Mouse (Mus musculus) left cerebral cortex, adult 9 months (tissue): Measurements from ENCODE around the gene Taok2.

Experiments used
- DNase-seq, 2 experiments: peaks; one replicate each; pipeline ENCODE4 v3.0.0; 2022; ENCODE audit warnings: low spot score in 2 of 2

Taok2 gene

GRCm38 (mm10) chr7:126825952-126826351, 58.6 kb downstream of the Taok2 start:
- no peak for DNase-seq

GRCm38 (mm10) chr7:126825403-126825802, 59.1 kb downstream of the Taok2 start:
- no peak for DNase-seq

GRCm38 (mm10) chr7:126823940-126824339, 60.6 kb downstream of the Taok2 start:
- no peak for DNase-seq

- peak in 1 of 2 experiments; percentile 38 for DNase-seq
Measured at GRCm38 (mm10) chr7:126823202-126823711, 61.2 kb downstream of the Taok2 start.

GRCm38 (mm10) chr7:126822741-126823140, 61.8 kb downstream of the Taok2 start:
- DNase-seq, result no peak

GRCm38 (mm10) chr7:126821835-126822511, 62.5 kb downstream of the Taok2 start:
- peak in 1 of 2 experiments; percentile 86 for DNase-seq

GRCm38 (mm10) chr7:126818818-126819217, 65.7 kb downstream of the Taok2 start:
- DNase-seq, result no peak

GRCm38 (mm10) chr7:126817595-126817994, 66.9 kb downstream of the Taok2 start:
- DNase-seq, result no peak

- DNase-seq, result no peak
Measured at GRCm38 (mm10) chr7:126816494-126816893, 68.0 kb downstream of the Taok2 start.

- DNase-seq, result no peak
Measured at GRCm38 (mm10) chr7:126815726-126816222, 68.7 kb downstream of the Taok2 start.
